Mouse (Mus musculus): ENCODE measurements around the gene Lrrc61. TPM values are rescaled to one million over a fixed set of nuclear protein-coding genes. Genes with fewer than 3 reads are reported as not detected.

Gene Lrrc61
- polyA plus RNA-seq, 1 experiment from 2014 or later: 18.2 TPM

- Histone ChIP-seq H3K4me1 (replicated peaks; ENCODE audit: control insufficient read depth, insufficient read depth, low read length) (no peaks in the 10 kb centered on the region), H3K4me3 (replicated peaks; ENCODE audit: low read length) (no peak overlapping the region), H3K4me2 (replicated peaks) (no peak overlapping the region), H3K27me3 (ENCODE audit: control insufficient read depth, insufficient read depth, low read length) (no peaks in the 10 kb centered on the region), H3K36me3 (replicated peaks; ENCODE audit: control insufficient read depth, insufficient read depth) (peaks cover 50% of the 10 kb centered on the region), H3K9me3 (ENCODE audit: control insufficient read depth, low read length) (no peaks in the 10 kb centered on the region), H3K27ac (no peak overlapping the region), H3K9ac (no peak overlapping the region)
- ATAC-seq (ENCODE audit: low FRiP score) (no peak), DNase-seq (ENCODE audit: low spot score) (no peak)
- 99% methylated on average over 4 of the region's 4 CpGs for WGBS
Observed at GRCm38 (mm10) chr6:48565693-48566310, 11.2 kb downstream of the Lrrc61 start.

- no peaks in the 10 kb centered on the region for H3K27me3 ChIP-seq (ENCODE audit: control insufficient read depth, insufficient read depth, low read length)
- H3K27ac ChIP-seq: no peak overlapping the region
- peaks cover 50% of the 10 kb centered on the region for H3K36me3 ChIP-seq (replicated peaks; ENCODE audit: control insufficient read depth, insufficient read depth)
- H3K9ac ChIP-seq: no peak overlapping the region
- H3K4me3 ChIP-seq (replicated peaks; ENCODE audit: low read length): no peak overlapping the region
- WGBS: 56% methylated on average over 5 of the region's 5 CpGs
- H3K4me2 ChIP-seq (replicated peaks): no peak overlapping the region
- no peaks in the 10 kb centered on the region for H3K9me3 ChIP-seq (ENCODE audit: control insufficient read depth, low read length)
- ATAC-seq (ENCODE audit: low FRiP score) (no peak; the same call in 1 of the 2 replicates), DNase-seq (ENCODE audit: low spot score) (no peak)
- no peaks in the 10 kb centered on the region for H3K4me1 ChIP-seq (replicated peaks; ENCODE audit: control insufficient read depth, insufficient read depth, low read length)
Observed at GRCm38 (mm10) chr6:48566312-48566711, 11.7 kb downstream of the Lrrc61 start.

GRCm38 (mm10) chr6:48568036-48568984 lies 13.7 kb downstream of the Lrrc61 start:
- Histone ChIP-seq H3K27ac (no peak overlapping the region), H3K4me2 (replicated peaks) (no peak overlapping the region), H3K4me3 (replicated peaks; ENCODE audit: low read length) (no peak overlapping the region), H3K36me3 (replicated peaks; ENCODE audit: control insufficient read depth, insufficient read depth) (peaks cover 42% of the 10 kb centered on the region), H3K9ac (no peak overlapping the region), H3K27me3 (ENCODE audit: control insufficient read depth, insufficient read depth, low read length) (no peaks in the 10 kb centered on the region), H3K4me1 (replicated peaks; ENCODE audit: control insufficient read depth, insufficient read depth, low read length) (no peaks in the 10 kb centered on the region), H3K9me3 (ENCODE audit: control insufficient read depth, low read length) (no peaks in the 10 kb centered on the region)
- 89% methylated on average over 21 of the region's 21 CpGs for WGBS
- DNase-seq (ENCODE audit: low spot score) (no peak), ATAC-seq (ENCODE audit: low FRiP score) (peak; percentile 41; the same call in 1 of the 2 replicates)

GRCm38 (mm10) chr6:48569065-48569807 lies 14.6 kb downstream of the Lrrc61 start:
- Histone ChIP-seq H3K4me3 (replicated peaks; ENCODE audit: low read length) (no peak overlapping the region), H3K27me3 (ENCODE audit: control insufficient read depth, insufficient read depth, low read length) (no peaks in the 10 kb centered on the region), H3K36me3 (replicated peaks; ENCODE audit: control insufficient read depth, insufficient read depth) (peaks cover 35% of the 10 kb centered on the region), H3K4me2 (replicated peaks) (no peak overlapping the region), H3K27ac (no peak overlapping the region), H3K9me3 (ENCODE audit: control insufficient read depth, low read length) (no peaks in the 10 kb centered on the region), H3K4me1 (replicated peaks; ENCODE audit: control insufficient read depth, insufficient read depth, low read length) (no peaks in the 10 kb centered on the region), H3K9ac (no peak overlapping the region)
- DNase-seq (ENCODE audit: low spot score) (no peak), ATAC-seq (ENCODE audit: low FRiP score) (no peak)
- WGBS: 87% methylated on average over 8 of the region's 8 CpGs

- DNase-seq (ENCODE audit: low spot score): no peak
- Histone ChIP-seq H3K4me1 (replicated peaks; ENCODE audit: control insufficient read depth, insufficient read depth, low read length) (no peaks in the 10 kb centered on the region), H3K27ac (no peak overlapping the region), H3K9me3 (ENCODE audit: control insufficient read depth, low read length) (no peaks in the 10 kb centered on the region), H3K27me3 (ENCODE audit: control insufficient read depth, insufficient read depth, low read length) (no peaks in the 10 kb centered on the region), H3K4me2 (replicated peaks) (no peak overlapping the region), H3K4me3 (replicated peaks; ENCODE audit: low read length) (no peak overlapping the region), H3K36me3 (replicated peaks; ENCODE audit: control insufficient read depth, insufficient read depth) (peaks cover 13% of the 10 kb centered on the region; the same call in 1 of the 2 replicates), H3K9ac (no peak overlapping the region)
- no peak for ATAC-seq (ENCODE audit: low FRiP score)
- 92% methylated on average over 5 of the region's 5 CpGs for WGBS
Observed at GRCm38 (mm10) chr6:48572014-48572413, 17.4 kb downstream of the Lrrc61 start.

- no peak for ATAC-seq (ENCODE audit: low FRiP score)
- Histone ChIP-seq H3K4me2 (replicated peaks) (no peak within 1 kb of the TSS), H3K9me3 (ENCODE audit: control insufficient read depth, low read length) (no peaks in the 10 kb centered on the region), H3K27ac (no peak within 1 kb of the TSS), H3K36me3 (replicated peaks; ENCODE audit: control insufficient read depth, insufficient read depth) (peaks cover 13% of the 10 kb centered on the region; the same call in 1 of the 2 replicates), H3K4me3 (replicated peaks; ENCODE audit: low read length) (no peak within 1 kb of the TSS), H3K27me3 (ENCODE audit: control insufficient read depth, insufficient read depth, low read length) (no peaks in the 10 kb centered on the region), H3K4me1 (replicated peaks; ENCODE audit: control insufficient read depth, insufficient read depth, low read length) (no peaks in the 10 kb centered on the region), H3K9ac (no peak within 1 kb of the TSS)
- 32% methylated on average over 6 of the region's 6 CpGs for WGBS
- no peak for DNase-seq (ENCODE audit: low spot score)
Observed at GRCm38 (mm10) chr6:48572572-48573061, 18.0 kb downstream of the Lrrc61 start, which contains the start of gene Rarres2. TSS of gene Rarres2 (minus strand) at chr6:48572789.

GRCm38 (mm10) chr6:48573280-48573679 lies 18.7 kb downstream of the Lrrc61 start:
- no peaks in the 10 kb centered on the region for H3K27me3 ChIP-seq (ENCODE audit: control insufficient read depth, insufficient read depth, low read length)
- WGBS: 75% methylated on average over 10 of the region's 10 CpGs
- H3K9me3 ChIP-seq (ENCODE audit: control insufficient read depth, low read length): no peaks in the 10 kb centered on the region
- H3K9ac ChIP-seq: no peak overlapping the region
- no peak for DNase-seq (ENCODE audit: low spot score)
- ATAC-seq (ENCODE audit: low FRiP score): no peak
- H3K4me2 ChIP-seq (replicated peaks): no peak overlapping the region
- no peaks in the 10 kb centered on the region for H3K4me1 ChIP-seq (replicated peaks; ENCODE audit: control insufficient read depth, insufficient read depth, low read length)
- H3K4me3 ChIP-seq (replicated peaks; ENCODE audit: low read length): no peak overlapping the region
- H3K27ac ChIP-seq: no peak overlapping the region
- peaks cover 10% of the 10 kb centered on the region; the same call in 1 of the 2 replicates for H3K36me3 ChIP-seq (replicated peaks; ENCODE audit: control insufficient read depth, insufficient read depth)

- Histone ChIP-seq H3K4me2 (replicated peaks) (no peak overlapping the region), H3K9me3 (ENCODE audit: control insufficient read depth, low read length) (no peaks in the 10 kb centered on the region), H3K9ac (no peak overlapping the region), H3K27ac (no peak overlapping the region), H3K27me3 (ENCODE audit: control insufficient read depth, insufficient read depth, low read length) (no peaks in the 10 kb centered on the region), H3K4me3 (replicated peaks; ENCODE audit: low read length) (no peak overlapping the region), H3K4me1 (replicated peaks; ENCODE audit: control insufficient read depth, insufficient read depth, low read length) (no peaks in the 10 kb centered on the region), H3K36me3 (replicated peaks; ENCODE audit: control insufficient read depth, insufficient read depth) (peaks cover 5% of the 10 kb centered on the region; the same call in 1 of the 2 replicates)
- no peak for DNase-seq (ENCODE audit: low spot score)
- ATAC-seq (ENCODE audit: low FRiP score): no peak
- 82% methylated on average over 3 of the region's 3 CpGs for WGBS
Observed at GRCm38 (mm10) chr6:48573981-48574380, 19.4 kb downstream of the Lrrc61 start.

- Histone ChIP-seq H3K4me3 (replicated peaks; ENCODE audit: low read length) (no peak overlapping the region), H3K36me3 (replicated peaks; ENCODE audit: control insufficient read depth, insufficient read depth) (no peaks in the 10 kb centered on the region), H3K9ac (no peak overlapping the region), H3K27me3 (ENCODE audit: control insufficient read depth, insufficient read depth, low read length) (no peaks in the 10 kb centered on the region), H3K4me2 (replicated peaks) (no peak overlapping the region), H3K9me3 (ENCODE audit: control insufficient read depth, low read length) (no peaks in the 10 kb centered on the region), H3K4me1 (replicated peaks; ENCODE audit: control insufficient read depth, insufficient read depth, low read length) (no peaks in the 10 kb centered on the region), H3K27ac (no peak overlapping the region)
- ATAC-seq (ENCODE audit: low FRiP score) (no peak), DNase-seq (ENCODE audit: low spot score) (no peak)
- WGBS: 70% methylated on average over 5 of the region's 5 CpGs
Observed at GRCm38 (mm10) chr6:48578736-48579135, 24.1 kb downstream of the Lrrc61 start.
